Mouse (Mus musculus) stomach, postnatal 0 days (tissue): Measurements from ENCODE around the gene Smg6.

Experiments used
- CTCF ChIP-seq: IDR thresholded peaks from 2 replicates; pipeline ENCODE4 v1.5.1; 2016; ENCODE audit warnings: antibody characterized with exemption, low read depth, mild to moderate bottlenecking, moderate library complexity
- EP300 ChIP-seq: optimal IDR thresholded peaks from 2 replicates; pipeline ENCODE3; 2016; ENCODE audit warnings: antibody characterized with exemption

DNA sequence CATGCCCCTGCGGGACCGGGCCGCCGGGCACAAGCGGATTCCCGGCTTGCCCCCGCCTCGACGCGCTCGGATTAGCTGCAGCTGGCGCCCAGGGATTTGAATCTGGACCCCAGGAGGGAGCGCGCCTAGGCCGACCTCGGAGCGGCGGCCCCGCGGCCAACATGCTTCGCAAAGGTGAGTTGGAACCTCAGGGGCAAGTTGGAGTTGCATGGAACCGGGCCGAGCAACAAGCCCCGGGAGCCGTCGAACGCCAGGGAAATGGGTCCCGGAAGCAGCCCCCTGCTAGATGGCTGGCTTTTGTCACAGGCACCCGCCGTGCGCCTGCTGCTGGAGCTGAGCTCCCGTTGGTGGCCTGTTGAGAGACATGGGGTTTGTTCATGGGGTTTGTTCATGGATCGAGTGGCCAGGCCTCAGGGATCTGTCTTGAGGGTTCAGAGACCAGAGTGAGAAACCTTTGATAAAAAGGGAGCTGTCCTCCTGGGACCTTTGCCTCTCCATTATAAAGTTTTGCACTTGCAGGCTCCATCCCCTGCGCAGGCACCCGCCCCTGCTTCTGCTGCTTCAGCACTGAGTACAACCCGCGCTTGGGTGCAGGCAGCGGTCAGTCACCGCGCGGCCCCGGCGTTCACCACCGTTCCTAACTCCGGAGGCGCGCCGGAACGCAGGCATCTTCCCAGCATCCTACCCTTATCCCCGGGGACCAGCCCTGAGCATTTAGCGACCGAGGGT lies 268.7 kb downstream of the Smg6 start:
- TF ChIP-seq CTCF (no peak), EP300 (no peak)
